Mouse (Mus musculus) c-Kit-negative CD71-positive TER-119-positive erythroid progenitor cells, embryonic 14.5 days (primary cell): ENCODE results near the gene Ppp4r1.

Experiments used
- DNase-seq: peaks from one replicate; pipeline ENCODE4 v3.0.0-alpha.2; 2013; ENCODE audit warnings: low read depth, low spot score

The Ppp4r1 gene

DNA sequence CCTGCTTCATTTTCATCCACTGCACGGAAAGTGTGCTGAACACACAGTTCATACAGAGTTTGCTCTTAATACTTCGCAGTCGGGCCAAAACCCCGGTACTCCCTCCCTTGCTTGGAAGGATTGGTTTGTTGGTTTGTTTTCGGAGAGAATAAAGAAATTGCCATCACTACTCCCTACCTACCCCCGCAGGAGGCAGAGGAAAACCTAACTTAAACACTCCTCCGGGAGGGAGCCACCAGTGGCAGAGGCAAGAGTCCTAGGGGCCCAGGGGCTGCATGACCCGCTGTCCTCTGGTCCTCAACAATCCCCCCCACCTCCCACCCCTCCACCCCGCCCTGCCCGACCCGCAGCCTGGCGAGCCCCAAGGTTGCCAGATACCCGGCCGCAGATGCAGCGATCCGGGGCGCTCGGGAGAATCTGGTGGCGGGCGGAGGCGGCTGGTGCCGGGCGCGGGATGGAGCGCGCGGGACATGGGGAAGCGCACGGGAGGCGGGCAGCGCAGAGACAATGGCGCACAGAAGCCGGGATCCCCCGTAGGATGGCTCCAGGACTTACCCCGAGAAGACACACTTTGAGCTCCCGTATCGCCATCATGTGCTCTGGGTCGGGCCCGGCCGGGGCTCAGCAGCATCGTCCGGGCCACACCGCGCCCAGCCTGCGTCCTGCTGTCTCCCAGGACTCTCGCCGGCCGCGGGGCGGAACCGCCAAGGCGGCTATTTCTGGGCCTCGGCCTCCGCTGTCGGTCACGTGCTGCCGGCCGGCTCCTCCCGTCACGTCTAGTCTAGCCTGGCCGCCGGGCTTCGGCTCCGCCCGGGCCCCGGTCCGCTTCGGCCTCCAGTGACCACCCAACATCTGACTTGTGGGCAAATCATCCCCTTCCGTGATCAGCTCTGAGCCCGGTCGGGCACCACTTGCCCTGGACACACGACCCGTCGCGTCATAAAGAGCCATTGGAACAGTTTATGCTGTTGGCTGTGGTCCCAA is 10.1 kb upstream of the Ppp4r1 start, which contains the start of gene Rab31:
Gene Rab31 (minus strand): TSS at position 802 of the 984 bp plus-strand sequence.
- no peak for DNase-seq

DNA sequence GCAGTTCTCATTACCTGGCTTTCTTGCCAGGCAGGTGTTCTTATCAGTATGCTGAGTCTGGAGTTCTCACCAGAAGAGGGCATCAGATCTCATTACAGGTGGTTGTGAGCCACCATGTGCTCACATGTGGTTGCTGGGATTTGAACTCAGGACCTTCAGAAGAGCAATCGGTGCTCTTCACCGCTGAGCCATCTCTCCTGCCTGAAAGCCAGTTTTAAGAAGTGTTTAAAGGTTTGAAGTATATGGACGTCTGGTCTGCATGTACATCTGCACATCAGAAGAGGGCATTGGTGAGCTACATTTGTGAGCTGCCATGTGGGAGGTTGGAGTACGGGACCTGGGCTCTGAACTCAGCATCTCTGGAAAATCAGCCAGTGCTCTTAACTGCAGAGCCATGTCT is 8.8 kb upstream of the Ppp4r1 start:
- no peak for DNase-seq

DNA sequence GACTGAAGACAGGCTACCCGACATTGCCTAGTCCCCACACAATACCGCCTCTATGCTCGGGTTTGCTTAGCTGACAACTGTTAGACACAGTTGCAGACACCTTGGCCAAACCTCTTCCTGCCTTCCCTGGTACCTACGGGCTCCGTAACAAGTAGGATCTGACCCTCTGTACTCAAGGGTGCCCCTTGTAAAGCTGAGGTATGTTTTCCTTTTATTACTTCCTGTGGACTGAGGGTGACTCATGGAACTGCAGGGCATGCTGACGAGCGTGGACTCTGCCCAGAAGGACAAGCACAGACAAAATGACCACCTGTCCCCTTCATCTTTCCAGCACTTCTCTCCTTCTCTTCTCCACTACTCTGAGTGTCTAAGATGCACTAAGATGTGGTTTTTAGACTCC is 7.9 kb upstream of the Ppp4r1 start:
- DNase-seq: no peak

DNA sequence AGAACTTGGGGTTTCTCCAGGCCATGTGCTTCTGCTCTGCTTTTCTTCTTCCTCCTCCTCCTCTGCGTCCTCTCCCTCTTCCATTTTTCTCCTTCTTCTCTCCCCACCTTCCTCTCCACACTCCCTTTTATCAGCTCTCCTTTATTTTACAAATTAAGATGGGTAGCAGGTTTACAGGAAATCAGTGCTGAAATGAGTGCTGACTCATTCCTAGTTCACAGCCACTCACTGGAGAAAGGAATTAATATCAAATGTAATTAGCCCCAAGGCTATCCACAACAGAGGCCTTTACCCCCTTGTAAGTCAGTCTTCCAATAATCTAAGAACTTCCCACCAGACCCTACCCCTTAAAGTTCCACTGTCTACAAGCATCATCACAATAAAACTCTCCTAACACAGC is 6.1 kb upstream of the Ppp4r1 start:
- DNase-seq: no peak

DNA sequence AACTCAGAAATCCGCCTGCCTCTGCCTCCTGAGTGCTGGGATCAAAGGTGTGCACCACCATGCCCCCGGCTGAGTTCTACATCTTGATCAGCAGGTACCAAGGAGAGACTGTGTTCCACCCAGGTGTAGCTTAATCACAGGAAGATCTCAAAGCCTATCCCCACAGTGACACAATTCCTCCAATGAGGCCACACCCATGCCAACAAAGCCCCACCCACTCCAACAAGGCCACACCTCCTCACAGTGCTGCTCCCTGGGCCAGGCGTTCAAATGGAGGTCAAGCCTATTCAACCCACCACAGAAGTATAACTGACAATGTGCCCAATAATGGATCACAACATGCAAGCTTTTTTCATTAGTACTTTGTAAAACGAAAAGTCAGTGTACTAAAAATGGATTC is 4.9 kb upstream of the Ppp4r1 start:
- no peak for DNase-seq

DNA sequence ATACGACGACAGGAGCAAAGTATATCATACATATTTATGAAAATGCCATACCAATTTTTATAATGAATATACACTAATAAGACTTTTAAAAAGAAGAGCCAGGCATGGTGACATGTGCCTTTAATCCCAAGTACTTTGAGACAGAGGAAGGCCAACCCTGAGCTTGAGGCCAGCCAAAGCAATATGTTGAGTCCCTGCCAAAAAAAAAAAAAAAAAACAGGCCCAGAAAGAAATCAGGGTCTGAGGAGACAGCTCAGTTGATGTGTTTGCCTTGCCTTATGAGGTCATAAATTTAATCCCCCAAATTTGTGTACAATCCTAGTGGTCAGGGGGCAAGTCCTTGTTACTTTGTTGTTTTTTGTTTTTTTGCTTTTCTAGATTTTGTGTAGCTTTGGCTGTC is 1.4 kb upstream of the Ppp4r1 start:
- DNase-seq: no peak

DNA sequence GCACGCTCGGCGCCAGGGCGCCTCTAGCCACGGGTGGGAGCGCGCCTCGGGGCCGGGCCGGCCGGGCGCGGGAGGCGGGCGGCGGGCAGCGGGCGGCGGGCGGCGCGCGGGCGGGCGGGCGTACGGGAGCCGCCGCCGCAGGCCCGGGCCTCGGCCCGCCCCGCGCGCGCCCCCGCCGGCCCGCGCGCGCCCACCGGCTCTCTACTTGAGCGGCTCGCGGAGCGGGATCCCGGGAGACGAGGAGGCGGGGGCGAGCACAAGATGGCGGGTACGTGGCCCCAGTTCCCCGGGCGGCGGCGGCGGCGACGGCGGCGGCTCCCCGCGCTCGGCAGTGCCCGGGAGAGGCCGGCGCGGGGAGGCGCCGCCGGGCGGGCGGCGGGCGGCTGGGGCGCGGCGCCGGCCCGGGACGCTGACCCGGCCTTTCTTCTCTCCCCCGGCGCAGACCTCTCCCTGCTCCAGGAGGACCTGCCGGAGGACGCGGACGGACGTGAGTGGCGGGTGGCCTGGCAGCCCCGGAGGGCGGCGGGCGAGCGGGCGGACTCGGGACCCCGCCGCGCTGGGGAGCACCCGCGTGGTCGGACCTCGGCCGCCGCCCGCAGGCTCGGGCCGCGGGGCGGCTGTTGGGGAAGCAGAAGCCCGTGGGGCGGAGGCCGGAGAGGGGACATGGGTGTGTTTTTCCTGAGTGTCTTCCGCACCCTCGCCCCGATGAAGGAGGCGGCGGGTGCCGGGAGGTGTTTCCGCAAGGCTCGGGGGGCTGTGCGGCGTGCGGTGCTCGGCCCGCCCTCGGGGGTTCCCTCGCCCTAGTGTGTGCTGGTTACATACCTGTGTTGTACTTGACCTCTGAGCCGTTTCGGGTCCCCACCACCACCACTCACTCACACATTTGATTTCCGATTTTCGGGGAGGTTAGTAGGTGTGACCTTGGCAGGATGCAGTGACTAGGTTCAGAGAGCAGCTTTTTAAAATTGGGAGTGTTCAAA is 1.1 kb downstream of the Ppp4r1 start:
- no peak for DNase-seq

DNA sequence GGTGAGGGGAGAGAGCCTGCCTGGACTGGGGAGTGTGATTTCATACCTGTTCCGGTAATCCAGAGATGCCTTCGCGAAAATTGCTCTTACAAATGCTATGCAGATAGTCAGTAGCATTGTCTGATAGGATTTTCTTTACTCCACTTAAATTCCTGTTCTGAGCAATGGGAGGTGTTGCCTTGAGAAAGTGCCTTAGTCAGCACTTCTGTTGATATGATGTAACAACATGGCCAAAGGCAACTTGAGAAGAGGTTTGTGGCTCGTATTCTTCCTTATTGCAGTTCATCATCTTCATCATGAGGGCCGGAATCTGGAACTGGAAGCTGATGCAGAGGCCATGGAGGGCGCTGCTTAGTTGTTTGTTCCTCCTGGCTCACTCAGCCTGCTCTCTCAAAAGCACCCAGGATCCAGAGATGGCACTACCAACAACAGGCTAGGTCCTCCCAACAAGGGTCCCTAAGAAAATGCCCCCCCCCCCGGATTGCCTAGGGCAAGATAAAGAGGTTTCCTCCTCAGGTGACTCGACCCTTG is 2.3 kb downstream of the Ppp4r1 start:
- DNase-seq: no peak

DNA sequence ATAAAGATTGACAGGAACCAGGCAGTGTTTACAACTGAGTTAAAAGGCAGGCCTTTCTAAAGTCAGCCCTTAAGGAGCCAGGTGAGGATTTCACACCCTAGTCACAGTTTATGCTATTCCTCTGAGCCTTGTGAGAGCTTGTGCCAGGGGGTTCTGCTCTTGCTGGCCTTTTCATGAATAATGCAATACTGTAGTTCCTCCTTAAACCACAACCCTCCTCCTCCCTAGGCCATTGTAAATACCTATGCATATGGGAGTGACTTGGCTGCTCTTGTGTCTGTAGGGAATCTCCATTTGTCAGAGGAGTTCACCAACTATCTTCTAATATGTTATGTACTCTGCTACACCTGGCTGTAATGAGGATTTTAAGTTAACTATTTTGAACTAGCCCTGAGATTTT is 3.3 kb downstream of the Ppp4r1 start:
- no peak for DNase-seq

DNA sequence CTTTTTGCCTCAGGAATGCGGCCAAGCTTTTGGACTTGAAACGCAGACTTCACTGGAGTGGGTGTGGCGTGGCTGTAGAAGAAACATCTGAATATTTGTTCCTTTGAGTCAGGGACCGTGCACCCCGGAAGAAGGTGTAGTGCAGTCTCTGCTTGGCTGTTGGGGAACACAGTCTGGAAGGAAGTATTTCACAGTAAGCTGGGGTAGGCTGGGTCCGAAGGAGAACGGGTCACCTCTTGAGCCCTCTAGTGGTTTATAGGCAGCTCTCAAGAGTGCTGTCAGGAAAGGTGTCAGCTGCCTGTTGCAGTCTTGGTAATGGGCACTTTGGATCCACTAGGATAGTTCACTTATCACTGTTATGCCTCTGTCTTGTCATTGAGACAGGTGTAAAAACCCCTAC is 3.9 kb downstream of the Ppp4r1 start:
- DNase-seq: no peak

DNA sequence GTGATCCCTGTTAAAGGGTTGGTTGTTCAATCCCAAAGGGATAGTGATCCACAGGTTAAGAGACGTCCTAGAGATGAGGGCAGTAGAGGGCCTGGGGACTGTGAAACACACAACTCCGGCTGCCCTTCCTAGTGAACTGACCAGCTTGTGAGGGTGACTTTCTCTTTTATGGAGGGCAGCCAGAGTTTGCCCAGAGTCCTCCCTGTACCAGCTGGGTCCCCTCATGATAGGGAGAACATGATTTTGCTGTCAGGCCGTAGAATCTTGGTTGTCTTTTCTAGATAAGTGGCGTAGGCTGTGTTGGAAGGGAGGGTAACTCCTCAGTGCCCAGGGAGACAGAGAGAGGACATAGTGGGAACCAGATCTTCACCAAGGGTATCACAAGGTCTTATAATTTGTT is 4.9 kb downstream of the Ppp4r1 start:
- DNase-seq: no peak

DNA sequence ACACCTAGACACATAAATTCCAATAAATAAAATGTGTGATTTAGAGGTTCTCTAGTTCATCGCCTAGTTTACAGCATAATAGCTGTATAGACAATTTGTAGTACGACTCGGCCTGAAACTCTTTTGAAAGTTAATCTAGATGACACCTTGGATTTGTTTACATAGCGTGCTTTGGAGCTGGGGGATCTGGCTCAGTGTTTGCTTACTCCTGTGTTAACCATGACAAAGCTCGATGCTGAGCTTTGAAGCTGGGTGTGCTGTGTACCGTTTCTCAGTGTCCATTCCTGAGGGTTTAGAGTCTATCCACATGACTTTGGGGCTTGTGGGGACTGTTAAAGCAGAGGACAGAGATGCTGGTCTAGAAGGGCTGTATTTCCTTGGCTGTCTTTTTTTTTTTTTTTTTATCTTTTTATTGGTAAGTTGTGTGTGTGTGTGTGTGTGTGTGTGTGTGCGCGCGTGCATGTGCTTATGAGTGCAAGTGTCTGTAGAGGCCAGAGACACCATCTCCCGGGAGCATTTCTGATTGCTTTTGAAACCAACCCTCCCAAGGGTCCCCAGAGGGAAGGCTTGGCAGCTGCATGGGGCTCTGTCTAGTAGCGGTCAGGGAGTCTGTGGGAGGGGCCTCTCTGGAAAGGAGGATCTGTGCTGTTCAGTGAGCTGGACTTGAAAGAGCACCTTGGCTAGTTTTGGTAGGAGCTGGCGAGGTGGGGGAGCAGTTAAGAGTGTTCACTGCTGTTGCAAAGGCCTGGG is 6.3 kb downstream of the Ppp4r1 start:
- no peak for DNase-seq

DNA sequence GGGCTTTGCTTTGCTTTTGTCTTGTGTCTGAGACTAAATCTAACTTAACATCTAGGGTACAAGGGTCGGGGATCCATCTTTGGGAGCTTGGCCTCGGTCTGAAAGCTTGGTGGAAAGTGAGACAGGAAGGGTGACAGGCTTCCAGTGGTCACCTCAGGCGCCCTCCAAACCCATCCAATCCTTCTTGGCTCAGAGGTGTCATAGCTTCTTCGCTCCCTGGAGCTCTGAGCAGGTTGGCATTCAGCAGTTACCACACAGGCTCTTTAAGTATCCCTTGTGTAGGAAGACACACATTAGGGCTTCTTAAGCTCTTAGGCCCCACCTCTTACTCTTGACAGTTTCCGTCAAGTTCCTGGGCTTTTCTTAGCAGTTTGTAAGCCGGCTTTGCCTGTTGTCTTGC is 7.2 kb downstream of the Ppp4r1 start:
- DNase-seq: no peak

DNA sequence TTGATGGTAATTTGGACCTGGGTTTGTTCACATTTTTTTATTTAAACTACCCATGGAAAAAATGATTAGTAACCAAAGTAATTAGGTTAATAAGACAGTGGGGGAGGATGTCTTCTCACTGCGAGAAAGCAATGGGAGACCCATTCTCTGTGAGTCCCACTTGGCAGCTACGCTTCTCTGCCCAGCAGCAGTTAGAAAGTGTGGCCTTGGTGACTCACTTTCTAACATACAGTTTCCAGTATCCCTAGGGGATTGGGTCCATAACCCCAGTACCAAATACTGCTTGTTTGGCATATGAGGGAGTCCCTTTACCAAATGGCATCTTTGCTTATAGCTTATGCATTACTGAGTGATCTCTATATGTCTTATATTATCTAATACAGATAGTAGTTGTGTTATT is 8.8 kb downstream of the Ppp4r1 start:
- DNase-seq: no peak

DNA sequence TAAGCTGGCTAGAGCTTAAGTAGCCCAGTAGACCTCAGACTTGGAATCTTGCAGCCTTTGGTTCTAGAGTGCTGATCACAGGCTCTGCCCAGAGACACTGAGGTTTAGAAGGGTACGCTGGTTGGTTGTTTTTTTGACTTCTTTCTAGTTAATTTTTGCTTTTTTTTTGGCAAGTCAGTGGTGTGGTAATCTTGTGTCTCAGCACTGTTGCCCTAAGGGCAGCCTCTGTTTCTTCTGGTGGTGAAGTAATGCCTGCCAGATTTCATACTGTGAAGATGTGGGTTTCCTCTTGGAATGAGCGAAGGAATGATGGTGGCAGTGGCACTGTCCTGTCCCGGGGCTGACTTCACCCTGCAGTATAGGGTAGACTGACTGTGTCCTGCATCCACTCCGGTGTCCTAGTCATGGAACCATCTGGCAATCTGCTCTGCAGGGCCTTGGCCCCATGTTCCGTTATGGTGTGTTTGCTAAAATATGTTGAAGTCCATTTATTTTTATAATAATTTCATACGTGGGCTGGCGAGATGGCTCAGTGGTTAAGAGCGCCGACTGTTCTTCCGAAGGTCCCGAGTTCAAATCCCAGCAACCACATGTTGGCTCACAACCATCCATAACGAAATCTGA is 11.0 kb downstream of the Ppp4r1 start:
- no peak for DNase-seq

DNA sequence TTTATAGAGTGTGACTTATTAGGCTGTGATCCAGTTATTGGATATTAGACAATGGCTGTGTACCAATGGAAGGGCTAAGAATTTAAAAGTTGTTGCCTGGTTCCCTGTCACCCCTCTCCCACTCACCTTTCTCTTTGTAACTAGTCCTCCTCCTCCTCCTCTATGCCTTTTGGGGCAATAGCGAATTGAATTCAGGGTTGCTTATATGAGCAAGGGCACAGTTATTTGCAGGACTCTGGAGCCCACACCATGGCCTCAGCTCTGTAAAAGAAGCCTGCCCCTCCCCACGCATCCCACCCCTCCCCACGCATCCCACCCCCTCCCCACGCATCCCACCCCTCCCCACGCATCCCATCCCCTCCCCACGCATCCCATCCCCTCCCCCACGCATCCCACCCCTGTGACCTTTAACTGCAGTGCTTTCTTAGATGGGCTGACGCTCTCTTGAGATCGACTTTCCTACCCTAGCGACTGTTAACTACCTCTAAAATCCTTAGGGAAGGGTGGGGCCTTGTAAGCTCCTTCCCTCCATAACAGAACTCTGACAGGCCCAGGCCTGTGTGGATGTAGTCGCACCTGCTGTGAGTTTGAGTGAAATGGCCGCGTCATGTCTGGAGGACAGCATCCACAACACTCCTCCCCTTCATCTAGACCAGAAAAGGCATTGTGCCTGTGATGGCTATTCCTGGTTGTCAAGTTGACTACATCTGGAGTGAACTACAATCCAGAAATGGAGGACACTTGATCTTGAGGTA is 11.9 kb downstream of the Ppp4r1 start:
- no peak for DNase-seq

DNA sequence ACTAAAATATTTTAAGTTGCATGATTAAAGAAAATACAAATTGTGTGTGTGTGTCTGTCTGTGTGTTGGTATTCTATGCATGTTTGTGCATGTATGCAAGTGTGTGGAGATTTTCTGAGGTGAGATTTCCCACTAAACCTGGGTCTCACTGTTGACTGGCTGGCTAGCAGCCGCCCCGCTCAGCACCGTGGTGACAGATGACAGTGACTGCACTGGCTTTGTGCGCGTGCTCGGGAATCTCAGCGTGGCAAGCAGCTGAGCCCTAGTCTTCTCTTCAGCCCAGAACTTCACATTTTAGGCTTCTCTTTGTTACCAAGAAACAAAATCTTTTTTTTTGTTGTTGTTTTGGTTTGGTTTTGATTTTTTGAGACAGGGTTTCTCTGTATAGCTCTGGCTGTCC is 13.7 kb downstream of the Ppp4r1 start:
- DNase-seq: no peak

DNA sequence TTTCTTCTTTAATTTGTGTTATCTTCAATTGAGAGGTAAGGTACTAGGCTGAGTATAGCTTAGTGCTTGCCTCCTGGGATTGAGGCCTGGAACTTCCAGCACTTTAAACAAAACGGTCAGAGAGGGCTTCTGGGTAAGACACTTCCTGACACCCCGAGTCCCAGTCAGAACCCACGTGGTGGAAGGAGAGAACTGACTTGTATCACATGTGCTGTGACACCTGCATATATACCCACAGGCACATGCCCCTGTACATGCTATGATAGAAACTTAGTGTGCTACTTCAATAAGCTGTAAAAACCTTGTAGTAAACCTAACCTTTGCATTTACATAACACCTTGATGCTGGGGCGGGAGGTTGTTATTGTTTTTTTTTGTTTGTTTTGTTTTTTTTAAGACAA is 16.1 kb downstream of the Ppp4r1 start:
- DNase-seq: no peak

DNA sequence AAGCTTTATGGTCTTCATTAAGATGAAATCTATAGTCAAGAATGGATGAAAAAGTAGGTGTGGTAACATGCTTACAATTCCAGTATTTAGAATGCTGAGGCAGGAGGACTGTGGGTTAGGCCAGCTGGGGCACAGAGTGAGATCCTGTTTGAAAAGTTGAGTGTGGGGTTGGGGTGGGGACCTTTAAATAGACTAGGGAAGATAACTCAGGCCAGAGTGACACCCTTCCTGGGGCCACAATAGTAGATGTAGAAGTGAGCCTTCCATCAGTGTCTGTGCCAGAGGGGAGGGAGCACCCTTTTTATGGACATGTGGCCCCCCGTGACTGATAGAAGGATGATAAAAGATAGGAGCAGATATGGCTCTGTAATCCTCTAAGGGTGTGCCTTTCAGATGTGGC is 17.0 kb downstream of the Ppp4r1 start:
- no peak for DNase-seq

DNA sequence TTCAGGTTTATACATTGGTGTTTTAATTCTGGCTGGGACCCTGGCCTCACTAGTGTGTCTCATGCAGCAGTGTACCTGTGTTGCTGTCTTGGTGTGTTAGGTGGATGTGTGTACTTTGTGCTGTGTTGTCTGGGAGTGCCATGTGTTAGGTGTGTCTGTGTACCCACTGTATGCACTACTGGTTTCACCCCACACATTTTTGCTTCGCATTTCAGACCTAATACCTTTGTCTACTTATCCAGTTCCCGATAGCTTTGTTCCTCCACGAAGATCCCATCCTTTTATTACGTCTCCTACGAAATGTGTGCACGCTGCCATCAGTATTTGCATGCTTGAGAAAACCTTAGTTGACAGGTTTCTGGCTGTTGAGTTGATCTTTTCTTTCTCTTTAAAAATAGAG is 18.1 kb downstream of the Ppp4r1 start:
- DNase-seq: no peak
